Mouse (Mus musculus) embryonic fibroblast, embryonic 13.5 days (primary cell): Measurements from ENCODE around the gene Fxyd2.

Experiments
- CTCF ChIP-seq: IDR thresholded peaks from 2 replicates; pipeline ENCODE4 v1.5.1; 2011; ENCODE audit warnings: mild to moderate bottlenecking, control low read depth, low read length, moderate library complexity, borderline replicate concordance; ENCODE audit not compliant: insufficient read depth
- POLR2A ChIP-seq: IDR thresholded peaks from 2 replicates; pipeline ENCODE4 v1.6.1; 2011; ENCODE audit warnings: low read depth, mild to moderate bottlenecking, control low read depth, low read length, moderate library complexity

DNA sequence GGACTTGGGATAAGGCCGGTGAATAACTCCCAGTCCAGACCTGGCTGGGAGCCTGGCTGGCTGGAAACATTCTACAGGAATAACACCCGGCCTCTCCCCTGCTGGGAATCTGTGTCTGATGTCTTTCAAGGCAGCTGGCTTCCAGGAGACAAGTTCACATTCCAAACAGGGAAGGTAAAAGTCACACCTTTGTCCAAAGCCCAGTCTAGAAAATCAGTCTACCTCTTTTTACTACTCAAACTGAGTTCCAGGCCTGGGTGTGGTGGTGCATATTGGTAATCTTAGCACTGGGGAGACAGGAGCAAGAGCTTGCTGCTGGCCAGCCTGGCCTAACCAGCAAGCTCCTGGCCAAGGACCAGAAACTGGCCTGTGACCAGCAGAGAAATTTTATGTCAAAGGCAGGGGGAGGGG is 37.4 kb upstream of the Fxyd2 start:
- no peak for TF ChIP-seq CTCF
- TF ChIP-seq POLR2A, result no peak
